Mouse (Mus musculus) cerebellum, adult 9-10 months (tissue): ENCODE measurements at regions not wholly inside any gene's neighbourhood (a gene's known extent, or its start where the extent isn't known, plus 50 kb on each side); places are given as distances from the start of the nearest gene placed in this dataset.

Experiments used
- DNase-seq: peaks from one replicate; pipeline ENCODE4 v3.0.0; 2022

DNA sequence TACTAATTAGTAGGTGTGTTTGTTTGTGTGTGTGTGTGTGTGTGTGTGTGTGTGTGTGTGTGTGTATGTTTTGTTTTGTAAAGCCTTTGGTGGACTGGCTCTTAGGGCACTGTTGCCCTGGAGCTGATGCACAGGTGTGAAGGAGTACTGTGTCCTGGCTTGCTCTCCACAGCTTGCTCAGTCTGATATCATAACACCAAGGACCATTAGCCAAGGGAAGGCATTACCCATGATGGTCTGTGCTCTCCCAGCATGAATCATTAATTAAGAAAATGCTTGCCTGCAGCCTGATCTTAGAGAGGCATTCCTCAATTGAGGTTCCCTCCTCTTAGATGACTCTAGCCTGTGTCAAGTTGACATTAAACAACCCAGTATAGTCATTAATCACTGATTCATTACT is 54.7 kb downstream of the Spry2 start:
- no peak for DNase-seq

DNA sequence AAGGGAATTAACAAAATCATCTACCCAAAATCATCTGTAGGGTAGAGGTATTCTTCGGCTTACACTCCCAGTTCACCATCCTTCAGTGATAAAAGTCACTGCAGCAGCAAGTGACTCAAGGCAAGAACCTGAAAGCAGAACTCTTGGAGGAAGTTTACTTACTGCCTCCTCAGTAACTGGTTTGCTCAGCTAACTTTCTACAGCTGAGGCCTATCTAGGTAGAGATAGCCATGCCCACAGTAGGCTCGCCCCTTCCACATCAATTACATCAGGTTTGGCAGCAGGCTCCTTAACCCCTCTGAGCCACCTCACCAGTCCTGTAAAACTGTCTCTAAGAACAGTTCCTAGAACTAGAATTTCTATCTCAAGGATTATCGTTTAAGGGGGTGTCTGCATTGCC is 59.1 kb downstream of the Spry2 start:
- no peak for DNase-seq

DNA sequence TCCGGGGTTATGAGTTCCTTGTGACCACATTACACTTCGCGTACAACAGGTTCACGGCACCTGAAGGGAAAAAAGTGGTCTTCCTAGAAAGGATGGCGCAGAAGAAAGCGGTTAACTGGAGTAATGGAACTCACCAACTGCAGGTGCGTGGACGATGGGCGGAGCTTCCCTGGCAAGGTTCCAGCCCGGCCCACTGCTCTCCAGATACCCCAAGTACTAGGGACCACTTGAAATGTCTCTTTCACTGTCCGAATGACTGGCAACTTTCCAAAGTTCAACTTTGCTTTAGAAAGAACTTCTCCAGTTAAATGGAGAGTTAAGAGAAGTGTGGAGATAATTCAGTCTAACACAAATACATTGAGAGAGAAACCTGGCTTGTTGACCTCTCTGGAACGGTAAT is 65.9 kb downstream of the Spry2 start:
- DNase-seq: no peak

DNA sequence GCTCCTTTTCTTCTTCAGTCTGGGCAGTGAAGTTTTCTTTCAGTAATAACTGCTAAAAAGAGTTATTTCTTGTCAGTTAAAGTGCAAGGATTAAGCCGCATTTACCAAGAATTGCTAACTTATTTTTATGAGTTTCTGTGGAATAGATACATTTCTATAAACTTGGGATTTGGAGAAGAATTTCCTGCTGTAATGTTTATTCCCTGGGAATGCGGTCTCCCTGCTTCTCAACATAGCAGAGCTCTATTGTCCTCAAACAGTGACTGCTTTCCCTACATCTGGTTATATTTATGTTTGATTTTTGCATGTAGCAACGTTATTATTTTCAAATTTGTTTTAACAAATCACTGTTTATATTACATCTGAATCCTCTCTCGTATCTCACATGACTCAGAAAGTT is 66.3 kb downstream of the Spry2 start:
- no peak for DNase-seq

DNA sequence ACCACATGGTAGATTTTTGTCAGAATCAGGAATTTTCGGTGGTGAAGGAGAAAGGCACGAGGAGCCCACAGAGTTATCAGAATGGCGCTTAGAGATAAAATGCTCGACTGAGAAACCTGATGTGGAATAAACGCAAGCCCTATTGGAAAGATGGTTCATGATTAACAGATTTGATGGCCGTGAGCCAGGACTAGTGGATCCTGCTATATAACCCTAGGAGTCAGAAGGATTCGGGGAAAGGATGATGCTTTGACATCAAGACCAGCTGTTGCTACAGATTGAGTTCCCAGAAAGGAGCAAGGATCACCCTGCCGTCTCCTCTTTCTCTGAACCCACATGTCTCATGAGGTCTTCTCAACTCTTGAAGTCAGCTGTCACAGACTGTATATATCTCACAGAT is 73.5 kb downstream of the Spry2 start:
- DNase-seq: no peak

DNA sequence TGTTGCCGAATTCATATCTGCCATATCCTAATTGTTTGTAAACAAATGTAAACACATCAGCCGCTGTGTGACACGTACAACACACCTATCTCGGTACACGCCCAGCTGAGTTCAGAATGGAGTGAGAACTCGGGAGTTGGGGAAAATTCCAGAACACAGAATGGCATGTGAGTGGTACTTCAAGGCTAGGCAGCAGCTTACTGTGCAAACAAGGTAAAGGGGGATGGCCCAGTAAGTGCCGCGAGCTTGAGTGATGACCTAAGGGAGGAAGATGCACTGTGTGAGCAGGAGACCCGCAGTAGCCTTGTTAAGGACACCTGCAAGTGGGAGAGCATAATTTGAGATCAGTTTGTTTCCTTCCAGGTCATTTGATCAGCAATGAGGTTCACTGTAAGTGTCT is 74.0 kb downstream of the Spry2 start:
- DNase-seq: no peak

DNA sequence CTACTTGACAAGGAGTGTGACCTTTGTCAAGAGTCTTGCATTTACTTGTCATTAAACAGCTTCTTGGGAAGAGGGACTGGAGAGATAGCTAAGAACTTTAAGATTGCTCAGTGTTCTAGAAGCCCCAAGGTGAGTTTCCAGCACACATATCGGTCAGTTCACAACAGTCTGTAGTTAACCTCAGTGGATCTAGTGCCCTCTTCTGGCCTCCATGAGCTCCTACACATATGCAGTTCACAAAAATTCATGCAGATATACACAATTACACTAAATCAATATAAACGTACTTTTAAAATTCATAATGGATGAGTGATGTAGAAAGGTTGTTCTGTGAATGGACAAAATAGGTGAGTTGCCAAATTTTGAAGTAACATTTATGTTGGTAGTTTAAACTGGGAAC is 77.1 kb downstream of the Spry2 start:
- no peak for DNase-seq

DNA sequence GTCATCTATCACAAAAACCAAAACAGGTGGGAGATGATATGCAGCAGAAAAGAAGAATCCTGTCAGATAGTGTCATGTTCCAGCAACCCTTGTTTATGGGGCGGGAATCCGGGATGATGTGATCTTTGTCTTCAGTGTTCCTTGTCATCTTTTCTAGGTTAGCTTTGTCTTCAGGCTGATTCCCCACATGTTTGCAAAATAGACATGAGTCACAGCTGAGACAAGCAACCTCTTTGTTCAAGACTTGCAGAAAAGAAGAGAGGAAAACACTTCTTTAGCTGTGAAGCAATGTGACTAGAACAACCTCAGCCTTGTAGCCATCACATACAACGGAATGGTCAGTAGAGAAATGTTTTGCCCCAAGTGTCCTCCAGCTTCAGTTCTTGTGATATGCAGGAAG is 77.8 kb downstream of the Spry2 start:
- DNase-seq: no peak

DNA sequence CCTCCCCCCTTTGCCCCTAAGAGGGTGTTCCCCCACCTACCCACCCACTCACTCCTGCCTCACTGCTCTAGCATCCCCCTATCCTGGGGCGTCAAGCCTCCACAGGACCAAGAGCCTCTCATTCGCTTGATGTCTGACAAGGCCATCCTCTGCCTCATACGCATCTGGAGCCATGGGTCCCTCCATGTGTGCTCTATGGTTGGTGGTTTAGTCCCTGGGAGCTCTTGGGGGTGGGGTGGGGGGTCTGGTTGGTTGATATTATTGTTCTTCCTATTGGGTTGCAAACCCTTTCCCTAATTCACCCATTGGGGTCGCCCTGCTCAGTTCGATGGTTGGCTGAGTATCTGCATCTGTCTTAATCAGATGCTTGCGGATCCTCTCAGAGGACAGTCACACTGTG is 79.1 kb downstream of the Spry2 start:
- no peak for DNase-seq

DNA sequence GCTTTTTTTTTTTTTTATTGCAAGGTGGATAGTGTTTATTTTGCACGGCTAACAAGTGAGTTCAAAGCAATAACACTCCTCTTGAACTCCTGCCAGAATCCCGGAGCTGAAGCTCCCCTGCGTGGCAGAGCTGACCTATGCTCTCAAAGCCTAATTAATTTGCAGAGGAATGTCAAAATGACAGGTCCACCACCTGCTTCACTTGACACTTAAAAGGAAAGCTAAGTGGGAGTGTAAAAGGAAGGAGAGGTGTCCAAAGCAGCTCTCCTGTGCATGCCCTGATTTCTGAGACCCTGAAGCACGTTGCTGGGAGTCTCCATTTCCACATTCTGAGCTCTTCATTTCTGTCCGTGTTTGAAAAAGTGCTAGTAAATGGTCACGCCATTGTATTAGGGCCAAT is 80.8 kb downstream of the Spry2 start:
- peak; percentile 20 for DNase-seq

DNA sequence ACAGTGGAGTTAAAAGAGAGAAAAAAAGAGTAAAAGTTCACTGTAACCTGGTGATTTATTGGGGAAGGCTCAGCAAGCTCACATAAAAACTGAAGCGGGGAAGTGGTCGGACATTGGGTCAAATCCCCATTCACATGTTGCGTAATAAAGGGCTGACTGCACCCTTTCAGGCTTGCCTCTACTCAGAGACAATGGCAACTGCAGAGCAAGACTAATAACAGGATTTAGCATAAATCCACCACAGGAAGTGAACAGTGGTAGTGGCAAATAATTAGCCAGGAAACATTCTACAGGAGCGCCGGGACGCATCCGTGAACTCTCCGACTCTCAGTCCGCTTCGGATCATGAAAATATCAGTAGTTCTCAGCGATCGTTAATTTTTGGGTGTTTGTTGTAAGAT is 81.3 kb downstream of the Spry2 start:
- no peak for DNase-seq

DNA sequence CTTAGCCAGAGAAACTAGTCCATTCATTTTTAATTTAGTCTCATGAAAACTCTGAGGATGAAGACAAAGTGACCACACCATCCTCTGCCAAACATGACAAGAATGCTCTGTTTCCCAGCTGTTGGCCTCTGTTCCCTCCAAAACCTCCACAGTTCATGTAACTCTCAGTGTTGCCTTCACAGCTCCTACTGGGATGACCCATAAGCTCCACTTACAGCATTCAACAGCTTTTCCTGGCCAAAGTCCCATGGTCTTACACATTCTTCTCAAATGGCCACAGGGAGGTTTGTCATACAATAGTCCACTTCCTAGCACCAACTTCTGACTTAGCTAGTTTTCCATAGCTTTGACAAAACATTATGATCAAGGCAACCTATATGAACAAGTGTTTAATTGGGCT is 83.0 kb downstream of the Spry2 start:
- no peak for DNase-seq

DNA sequence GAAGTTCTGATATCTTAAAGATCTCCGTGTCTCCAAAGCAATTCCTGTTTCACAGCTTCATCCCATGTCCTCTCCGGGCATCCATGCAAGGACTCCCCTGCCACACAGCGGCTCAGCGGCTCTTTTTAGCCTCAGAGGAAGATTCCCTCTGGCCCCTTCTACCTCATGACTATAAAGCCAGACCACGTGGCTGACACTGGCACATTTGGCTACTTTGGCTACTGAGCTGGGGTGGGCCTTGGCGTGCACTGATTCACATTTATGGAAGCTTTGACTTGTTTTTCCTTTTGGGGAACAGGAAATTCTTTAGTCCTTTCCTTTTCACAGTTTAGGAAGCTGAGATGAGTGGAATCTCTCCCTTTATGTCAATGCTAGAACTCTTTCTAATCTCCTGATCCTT is 83.5 kb downstream of the Spry2 start:
- no peak for DNase-seq

DNA sequence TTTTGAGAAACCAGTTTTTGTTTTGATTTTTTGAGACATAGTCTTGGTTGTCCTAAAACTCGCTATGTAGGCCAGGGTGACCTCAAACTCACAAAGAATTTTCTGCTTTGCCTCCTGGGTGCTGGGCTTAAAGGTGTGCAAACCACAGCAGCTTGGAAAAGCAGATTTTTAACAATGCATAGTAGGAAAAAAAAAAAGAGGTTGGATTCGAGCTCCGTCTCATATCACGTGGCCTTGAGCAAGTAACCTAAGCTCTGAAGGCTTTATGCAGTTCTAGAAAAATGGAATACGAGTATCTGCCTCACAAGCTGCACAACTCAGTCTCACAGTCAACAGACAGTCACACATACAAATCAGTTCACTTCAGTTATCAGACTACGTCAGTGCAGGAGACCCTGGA is 90.9 kb downstream of the Spry2 start:
- no peak for DNase-seq

DNA sequence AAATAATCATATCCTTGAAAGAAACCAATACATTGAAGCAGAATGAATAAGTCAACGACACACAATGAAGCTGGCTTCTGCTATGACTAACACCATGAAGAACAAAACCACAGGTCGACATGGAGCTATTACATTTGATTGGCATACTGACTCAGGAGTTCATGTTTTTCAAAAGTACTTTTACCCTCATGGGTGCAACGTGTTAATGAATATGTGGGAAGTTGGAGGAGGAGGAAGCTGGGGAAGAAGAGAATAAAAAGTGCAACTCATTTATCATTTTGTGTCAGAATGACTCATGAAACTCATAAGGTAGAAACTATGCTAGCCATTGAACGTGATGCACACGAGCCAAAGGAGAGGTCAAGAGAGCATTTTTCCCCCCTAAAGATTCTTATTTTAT is 91.3 kb downstream of the Spry2 start:
- DNase-seq: no peak

DNA sequence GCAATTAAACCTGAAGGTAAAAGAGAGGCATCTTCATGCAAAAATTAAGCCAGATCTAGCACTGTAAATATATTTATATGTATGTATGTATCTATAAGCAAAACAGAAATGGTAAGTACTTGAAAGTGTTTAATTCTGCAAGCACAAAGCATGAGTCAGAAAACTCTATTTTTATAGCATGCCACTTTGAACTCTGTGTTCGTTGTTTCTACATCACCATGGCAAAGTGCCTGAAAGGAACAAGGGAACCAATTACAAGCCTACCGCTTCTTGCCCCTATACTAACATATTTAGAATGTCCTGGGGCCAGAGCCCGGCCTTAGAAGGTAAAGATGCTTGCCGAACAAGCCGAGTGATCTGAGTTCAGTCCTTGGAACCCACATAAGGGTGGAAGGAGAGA is 91.9 kb downstream of the Spry2 start:
- no peak for DNase-seq

DNA sequence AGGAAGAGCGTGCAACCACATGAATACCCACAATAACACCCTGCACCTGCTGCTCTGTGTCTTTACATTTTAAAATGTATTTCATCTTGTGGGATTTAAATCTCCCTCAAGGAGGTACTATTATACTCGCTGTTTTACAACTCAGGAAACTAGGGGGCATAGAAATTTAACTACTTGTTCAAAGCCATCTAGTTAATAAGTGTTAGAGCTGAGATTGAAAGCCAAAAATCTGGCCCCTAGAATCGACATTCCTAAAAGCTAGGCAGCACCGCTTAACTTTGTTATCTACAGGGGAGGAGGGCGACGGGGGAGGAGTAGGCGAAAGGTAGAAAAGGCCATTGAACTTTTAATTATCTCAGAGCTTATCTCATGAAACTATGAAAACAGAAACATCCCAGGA is 93.3 kb downstream of the Spry2 start:
- DNase-seq: no peak

DNA sequence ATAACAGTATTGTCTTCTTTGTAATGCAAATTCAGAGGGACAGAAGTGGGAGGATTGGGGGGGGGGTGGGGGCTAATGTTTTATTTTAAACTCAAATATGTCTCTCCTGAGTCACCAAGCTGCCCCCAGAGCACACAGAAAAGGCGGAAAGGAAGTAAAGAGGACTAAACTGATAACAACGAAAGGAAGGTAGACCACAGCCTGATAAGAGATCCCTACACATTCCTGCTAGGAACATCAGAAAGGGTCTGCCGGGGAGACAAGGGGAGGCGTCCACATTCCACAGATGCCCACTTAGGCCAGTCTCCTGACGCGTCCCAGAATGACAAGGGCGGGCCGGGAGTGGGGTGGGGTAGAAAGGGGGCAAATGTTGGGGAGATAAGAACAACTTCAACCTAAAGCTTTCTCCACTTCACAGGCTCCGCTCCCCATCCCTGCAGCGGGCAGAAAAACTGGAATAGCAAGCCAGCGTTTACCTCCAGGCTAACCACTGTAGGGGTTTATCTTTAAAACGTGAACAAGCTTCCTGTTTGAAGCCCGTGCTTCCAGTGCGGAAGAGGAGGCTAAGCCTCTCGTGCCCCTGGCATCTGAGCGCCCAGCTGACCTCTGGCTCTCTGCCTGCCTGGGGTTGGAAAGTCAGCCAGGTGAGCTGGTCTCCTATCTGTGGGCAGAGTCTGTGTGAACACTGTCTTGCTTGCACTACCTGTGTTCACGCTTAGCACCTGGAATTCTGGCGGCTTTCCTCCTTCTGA is 93.9 kb downstream of the Spry2 start:
- DNase-seq: no peak

DNA sequence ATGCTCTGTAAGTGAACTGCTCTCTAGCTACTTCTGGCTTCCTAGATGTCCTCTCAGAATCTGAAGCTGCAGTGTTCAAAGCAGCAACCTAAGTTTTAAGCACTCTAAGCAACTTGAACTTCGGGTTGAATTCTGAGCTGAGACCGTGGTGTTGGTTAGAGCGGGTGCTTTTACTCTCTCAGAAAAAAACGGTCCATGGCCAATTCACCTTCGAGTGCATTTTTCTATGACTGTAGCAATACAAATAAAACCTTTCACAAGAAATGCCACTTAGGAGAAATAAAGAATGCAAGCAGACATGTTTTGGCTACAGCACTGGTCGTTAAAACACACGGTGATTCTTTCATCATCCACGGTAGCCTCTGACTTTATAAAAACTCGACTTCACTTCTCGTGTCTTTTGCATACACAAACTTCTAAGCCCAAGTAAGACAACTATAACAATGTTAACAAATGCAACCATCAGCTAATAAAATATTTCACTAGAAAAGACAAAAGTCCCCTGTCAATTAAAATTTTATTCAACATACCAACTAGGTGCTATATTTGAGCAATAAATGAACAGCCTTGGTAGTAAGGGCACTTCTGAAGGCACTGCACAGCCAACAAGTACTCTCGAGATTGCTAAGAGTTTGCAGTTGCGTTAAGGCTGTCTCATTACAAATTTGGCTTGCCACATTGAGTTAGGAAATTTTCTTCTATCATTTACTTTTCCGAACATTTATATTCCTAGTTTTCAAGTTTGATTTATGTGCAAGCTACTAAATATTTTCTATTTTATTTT is 96.3 kb downstream of the Spry2 start:
- DNase-seq: no peak

DNA sequence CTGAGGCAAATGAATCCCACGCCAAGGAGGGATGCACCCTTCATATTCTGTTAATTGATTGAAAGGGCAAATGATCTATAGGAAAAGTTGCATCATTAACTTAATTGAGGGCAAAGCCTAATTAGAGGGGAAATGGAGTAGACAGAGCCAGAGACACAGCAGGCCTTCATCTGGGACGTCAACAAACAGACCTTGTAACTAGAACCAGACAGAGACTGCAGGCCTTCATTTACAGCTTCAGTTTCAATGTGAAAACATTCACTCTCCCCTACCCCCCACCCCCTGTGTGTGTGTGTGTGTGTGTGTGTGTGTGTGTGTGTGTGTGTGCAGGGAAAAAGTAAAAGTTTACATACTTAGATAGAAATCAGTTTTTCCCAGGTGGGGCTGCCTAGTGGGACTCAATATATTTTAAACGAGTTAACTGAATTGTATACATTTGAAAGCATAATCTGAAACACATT is 97.2 kb downstream of the Spry2 start:
- no peak for DNase-seq

DNA sequence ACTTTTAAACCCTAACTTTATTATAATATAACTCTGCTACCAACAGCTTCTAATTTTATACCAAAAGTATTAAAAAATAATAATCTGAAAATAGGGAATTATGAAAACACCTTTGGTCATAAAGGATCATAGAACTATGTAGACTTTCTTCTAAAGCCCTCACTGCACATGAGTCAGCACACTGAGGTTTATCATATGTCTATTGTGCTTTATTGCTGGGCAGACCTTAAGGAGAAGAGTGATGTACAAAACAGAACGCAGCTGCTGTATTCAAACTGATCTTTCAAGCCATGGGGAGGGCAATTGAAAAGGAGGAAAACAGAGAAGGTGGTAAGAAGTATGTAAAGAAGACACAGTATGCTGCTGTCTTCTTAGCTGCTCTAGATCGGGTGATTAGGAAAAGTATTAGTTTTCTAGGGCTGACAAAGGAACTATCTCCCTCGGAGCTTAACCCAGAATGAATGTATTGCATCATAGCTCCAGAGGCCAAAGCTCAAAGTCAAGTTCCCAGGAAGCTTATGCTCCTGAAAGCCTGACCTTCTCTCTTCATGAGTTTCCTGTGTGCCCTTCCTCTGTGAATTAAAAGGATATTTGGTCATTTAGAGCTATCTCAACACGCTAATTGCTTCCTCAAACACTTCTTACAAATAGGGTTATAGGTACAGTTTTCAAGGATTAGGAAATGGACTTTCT is 103.5 kb downstream of the Spry2 start:
- DNase-seq: no peak

DNA sequence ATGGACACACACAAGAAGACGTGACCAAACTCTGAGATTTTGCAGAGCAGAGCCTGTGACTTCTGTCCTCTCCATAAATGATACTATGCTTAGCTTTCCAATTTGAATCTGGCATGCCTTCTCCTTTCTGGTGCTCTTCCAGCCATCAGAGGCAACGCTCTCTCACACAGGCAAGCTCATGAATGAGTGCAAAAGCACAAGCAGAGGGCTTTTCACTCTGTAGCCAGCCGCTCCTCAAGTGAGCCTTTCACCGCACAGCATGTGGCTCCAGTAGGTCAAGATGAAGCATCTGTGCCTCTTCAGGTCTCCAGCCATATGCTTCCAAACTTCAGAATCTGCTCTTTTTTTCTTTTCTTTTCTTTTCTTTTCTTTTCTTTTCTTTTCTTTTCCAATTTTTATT is 106.2 kb downstream of the Spry2 start:
- DNase-seq: peak; percentile 62

DNA sequence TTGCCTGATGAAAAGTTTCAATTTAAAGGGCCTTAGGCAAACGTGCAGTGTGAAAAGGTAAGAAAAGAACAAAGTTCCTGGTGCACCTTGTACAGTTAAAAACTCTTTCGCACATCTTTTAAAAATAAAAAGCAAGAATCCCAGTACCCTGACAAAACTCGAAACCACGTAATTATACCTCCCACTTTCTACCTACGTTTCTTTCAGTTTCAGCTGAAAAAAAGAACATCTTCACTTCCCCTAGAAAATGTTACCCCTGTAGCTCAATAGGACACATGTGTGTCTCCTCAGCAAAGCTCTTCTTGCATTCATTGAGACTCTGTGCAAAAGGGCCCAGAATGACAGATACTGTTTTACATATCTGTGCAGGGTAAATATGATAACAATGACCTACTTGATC is 113.2 kb downstream of the Spry2 start:
- DNase-seq: no peak

DNA sequence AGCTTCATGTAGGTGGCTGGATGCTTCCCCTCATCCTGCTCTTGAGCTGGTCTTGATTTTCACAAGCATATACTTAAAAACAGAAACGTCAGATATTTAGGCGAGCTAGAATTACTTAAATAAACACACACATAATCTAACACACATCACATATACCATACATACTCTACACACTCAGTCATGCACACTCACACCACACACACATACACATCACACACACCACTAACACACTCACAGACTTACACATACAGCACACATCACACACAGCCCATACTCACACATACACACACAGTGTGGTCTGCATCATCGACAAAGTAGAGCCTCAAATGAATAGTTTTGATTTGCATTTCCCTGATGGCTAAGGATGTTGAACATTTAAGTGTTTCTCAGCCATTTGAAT is 116.9 kb downstream of the Spry2 start:
- no peak for DNase-seq
